Mouse (Mus musculus): Measurements from ENCODE around the gene Gm5941.
"Not testable (repeated sequence)": the region's sequence is repeated elsewhere in the genome, so short reads cannot be mapped to it uniquely, and the experiment has no call there.

Gm5941 gene

DNA sequence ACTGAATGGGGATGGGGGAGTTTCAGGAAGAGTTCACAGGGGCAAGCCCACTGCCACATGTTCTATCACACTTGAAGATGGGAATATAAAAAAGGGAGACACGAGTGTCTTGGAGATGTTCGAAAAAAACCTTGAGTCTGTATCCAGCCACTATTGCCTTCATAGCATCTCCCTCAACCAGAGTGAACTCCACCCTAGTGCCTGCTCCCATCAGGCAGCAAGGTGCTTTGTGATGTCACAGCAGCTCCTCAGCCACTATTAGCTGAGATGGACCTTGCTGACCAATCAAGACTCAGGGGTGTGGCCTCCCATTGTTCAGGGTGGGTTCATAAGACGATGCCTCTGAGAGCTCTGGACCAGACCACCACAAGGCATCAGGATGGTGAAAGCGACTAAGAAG, at the start of gene Gm5941:
Gene Gm5941, plus strand, starts transcription at position 301 of the 400 bp plus-strand sequence.
- DNase-seq = not testable (repeated sequence)

DNA sequence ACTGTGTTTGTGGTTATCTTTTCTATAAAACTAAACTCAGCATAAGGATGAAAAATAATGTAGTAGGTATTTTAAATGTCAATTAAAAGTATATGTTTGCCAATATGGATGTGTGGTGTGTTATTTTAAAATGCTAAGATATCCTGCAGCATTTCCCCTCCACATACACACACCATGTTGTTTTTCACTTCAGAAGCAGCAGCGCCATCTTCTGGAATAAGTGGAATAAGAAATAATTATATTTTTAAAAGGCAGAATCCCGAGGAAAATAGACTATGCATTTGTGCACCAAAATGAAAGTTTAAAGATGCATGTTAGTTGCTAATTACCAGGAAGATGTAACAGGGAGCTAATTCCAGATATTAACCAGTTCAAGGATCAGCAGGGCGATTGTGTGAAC, 29.3 kb upstream of the Gm5941 start:
- DNase-seq = no peak

DNA sequence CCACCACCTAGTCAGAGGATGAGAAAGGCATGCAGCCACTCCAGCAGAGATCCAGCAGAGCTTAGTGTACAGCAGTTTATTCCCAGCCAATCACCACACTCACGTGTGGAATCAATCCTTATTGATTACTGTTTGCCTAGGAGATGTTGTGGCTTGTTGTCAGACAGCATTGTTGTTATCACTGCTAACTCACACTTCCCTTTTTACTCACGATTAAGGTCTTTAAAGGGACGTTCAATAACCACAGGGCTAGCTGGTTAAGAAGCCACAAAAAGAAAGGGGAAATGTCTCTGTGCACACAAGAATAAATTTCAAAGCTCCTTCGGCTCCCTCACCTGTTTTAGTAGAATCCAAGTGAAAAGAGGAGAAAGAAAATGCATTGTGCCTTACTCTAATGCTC, 25.0 kb upstream of the Gm5941 start:
- no peak for DNase-seq

DNA sequence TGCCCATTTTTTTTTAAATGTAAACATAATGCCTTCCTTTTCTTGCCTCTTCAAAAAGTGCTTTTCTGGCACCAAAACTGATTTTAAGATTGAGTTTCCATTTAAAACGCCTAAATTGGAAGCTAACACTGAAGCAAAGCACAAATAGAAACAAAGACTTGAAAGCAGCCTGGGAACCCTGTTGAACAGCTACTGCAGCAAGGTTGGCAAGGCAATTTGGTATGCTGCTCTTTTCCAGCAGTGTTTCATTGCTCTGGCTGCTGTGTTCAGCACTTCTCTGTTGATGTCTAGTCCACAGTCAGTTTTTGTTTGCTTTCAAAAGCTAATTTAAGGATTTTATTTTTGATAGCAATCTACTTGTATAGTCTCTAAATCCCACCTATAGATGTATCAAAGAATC, 8.5 kb downstream of the Gm5941 start:
- DNase-seq = no peak

DNA sequence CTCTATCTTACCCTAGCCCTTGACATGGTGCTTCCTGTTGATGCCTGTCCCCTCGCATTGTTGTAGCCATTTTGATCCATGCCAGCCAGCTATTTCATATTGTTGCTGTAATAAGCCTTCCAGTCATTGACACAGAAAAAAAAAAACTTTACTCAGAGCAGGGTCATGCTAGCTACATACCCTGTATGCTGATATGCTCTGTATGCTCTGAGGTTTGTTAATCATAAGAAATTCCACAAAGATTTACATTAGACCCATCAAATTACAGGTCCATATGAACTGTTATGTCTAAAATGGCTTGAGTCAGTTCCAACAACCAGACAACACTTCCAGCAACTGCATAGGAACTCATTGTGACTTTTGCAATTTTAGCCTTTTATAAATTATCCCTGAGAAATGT, 38.1 kb downstream of the Gm5941 start:
- DNase-seq = no peak

Data from kidney, adult 18-20 months (tissue).